Mouse (Mus musculus) megakaryocyte, adult 5-6 weeks (primary cell): ENCODE measurements around the gene Trpm3. TPM values are rescaled to one million over a fixed set of nuclear protein-coding genes. Genes with fewer than 3 reads are reported as not detected.

Source experiments
- ATAC-seq: 2 replicates; pipeline ENCODE4 v1.8.0; 2016; ENCODE audit warnings: mild to moderate bottlenecking, inconsistent platforms; ENCODE audit not compliant: poor library complexity, severe bottlenecking
- total RNA-seq, 2 experiments: library from RNA; stranded (forward) in 1 of 2; stranded (reverse) in 1 of 2; fragments of 153-499, 151-499 nt in 1 of 2; fragments of 221-1000, 200-1000 nt in 1 of 2; gene quantifications; 2 replicates each; pipeline versions ENCODE4 v1.2.3 to v1.2.4; 2015 to 2017

Trpm3 gene
- total RNA-seq, 2 experiments from 2014 or later = 0.04 TPM; not detected in 1

DNA sequence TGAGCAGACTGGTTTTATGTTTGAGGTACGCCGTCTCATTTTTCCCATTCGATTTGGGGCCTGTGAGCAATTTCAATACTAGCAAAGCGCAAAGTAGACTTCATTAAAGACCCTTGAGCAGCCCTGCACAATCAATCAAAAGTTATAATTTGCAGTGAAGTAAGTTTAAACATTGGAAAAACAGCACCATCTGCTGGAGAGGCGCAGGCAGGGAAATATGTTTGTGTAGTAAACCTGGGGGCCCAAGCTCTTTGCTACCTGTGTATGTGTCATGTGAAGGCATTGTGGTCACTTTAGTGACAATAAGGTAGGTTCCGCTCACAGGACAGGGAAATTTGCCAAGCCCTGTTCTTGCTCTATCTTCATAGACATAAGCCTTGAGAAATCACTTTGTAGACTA is 492.5 kb downstream of the Trpm3 start:
- ATAC-seq = no peak

DNA sequence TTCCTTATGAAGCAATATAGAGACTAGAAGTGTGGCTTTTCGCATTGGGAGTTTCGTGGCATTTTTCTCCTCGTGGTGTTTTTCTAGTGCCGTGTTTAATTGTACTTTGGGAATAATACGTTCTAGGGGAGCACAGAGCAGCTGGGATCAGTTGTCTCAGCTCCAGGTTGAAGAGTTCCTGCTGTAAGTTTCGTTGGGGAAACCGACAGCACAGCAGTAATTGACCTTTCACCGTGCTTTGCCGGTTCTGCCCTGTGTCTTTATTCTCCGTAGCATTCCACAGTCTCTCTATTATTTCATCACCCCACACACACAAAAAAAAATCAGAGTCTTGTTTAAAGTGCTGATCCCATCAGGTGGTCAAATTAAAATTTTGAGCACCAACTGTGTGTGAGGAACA is 496.8 kb downstream of the Trpm3 start:
- ATAC-seq = no peak

GRCm38 (mm10) chr19:22637786-22638185 is 498.9 kb downstream of the Trpm3 start:
- no peak for ATAC-seq

DNA sequence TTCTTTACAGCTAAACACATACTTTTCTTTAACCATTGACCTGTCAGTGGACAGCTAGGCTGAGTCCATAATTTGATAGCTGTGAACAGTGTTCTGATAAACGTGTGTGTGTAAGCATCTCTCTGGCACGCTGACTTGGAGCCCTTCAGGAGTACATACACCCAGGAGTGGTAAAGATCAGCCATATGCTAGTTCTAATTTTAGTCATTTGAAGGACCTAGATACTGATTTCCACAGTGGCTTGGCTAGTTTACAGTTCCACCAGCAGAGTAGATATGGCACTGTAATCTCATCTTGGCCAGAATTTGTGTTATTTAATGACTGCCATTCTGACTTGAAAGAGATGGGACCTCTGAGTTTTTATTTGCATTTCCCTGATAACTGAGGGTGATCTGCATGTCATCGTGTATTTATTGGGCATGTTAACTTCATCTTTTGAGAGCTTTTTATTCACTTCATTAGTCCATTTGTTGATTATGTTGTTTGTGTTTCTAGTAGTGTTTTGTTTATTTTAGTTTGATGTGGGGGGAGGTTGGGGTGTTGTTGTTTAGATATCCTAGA is 499.6 kb downstream of the Trpm3 start:
- no peak for ATAC-seq

DNA sequence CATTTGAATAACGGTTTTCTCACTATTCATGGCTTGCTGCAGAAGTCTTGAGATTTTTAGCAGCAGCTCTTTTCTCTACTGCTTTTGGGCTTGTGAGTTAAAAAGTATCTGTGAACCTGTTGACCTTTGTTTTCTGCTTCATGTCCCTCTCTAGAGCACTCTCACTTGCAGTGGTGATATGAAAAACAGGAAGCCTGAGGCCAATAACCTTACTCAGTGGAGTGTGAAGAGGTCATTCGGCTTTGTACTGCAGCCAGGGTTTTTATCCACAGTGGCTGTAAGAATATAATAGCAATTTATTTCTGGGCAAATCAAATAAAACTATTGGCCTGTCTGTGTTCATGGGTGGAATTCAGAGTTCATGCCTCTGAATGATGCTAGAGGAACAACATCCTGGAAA is 503.3 kb downstream of the Trpm3 start:
- ATAC-seq = no peak

DNA sequence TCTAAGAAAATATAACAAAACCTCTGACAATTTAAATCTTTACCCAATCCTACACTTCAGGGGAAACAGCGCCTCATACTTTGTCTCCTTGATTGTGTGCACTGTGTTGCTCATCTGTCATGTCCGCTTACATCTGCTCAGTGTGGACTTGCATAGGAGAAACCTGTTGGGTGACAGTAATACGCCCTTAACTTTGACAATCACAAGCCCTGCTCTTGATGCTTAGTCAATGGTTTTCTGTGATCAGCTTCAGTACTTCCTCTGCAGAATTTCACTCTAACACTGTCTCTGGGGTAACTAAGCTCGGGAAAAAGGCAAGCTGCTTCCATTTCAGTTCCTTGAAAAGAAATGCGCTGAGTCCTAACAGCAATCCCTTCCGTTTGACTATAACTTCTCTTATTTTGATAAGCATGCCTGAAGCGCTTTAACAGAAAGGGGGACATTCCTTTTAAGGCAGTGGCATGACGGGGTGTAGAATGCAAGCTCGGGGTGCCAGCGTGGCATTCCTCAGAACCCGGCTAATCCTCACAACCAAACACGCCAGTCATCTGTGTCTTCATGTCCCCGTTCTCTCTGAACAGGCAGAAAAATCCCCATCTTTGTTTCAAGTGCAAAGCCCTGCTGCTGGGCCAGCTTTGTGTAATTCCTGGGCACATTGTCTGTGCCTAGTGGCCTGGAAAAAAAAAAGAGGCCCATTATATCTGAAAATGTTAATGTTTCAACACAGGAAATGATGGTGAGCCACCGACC is 517.8 kb downstream of the Trpm3 start:
- ATAC-seq = no peak

DNA sequence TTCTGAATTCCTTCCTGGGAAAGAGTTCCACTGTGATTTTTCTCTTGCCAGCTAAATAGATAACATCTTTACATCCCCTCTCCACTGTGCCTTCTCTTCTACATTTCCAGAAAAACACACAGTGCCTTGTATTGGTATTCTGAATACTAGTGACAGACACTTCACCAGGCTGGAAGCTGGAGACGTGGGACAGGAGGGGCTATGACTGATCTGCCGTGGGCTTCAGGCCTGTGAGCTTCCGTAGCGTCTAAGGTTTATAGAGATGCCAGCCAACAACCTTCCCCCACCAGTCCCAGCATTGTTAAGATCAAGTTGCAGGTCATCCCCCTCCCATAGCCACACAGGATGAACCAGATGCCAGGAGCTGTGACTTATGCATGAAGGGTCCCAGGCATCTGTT is 518.4 kb downstream of the Trpm3 start:
- no peak for ATAC-seq

DNA sequence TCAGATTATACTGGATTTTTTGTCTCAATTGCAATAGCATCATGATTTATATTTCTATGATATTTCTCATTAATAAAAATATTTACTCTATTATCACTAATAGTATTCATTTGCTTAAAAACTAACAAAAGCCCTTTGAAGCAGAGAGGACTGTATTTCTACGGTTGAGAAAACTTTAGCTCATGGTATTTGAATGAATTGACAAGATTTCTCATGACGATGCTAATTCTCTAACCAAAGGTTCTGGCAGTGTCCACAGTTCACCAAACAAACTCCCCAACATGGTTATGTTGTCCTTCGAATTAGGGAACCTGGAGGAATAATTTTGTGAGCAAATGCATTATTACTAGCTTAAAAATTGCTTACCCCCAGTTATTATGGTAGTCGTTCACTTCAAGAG is 526.6 kb downstream of the Trpm3 start:
- ATAC-seq = no peak

DNA sequence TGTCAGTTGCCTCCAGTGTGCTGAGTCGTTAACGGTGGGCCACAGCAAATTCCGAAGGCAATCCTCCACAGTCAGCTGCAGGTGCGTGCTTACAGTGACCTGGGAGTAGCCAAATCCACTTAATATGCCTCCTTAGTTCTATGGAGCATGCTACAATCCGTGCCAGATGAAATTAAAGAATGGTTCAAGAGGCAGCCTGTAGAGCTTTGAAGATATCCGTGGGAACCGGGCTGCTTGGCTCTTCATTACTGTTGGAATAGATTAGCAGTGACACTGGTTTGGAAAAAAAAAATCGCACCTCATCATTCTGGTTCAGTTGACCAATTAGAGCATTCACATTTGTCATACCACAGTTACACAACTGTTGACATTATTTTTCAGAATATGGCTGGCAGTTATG is 531.4 kb downstream of the Trpm3 start:
- ATAC-seq = no peak

DNA sequence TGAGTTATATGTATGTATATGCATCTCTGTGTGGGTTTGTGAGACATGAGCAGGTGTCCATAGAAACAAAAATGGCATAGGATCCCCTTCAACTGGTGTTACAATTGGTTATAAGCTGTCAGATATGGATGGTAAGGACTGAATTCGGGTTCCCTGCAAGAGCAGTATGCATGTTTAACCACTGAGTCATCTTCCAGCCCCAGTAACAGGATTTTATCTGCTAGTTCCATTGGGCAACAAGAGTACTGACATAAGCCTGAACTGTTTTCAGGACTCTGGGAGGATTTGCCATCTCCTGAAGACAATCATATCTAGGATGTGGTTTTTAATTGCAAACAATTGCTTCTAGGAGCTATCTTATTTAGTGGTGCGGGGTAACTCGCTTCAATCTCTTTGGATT is 534.0 kb downstream of the Trpm3 start:
- ATAC-seq = no peak

DNA sequence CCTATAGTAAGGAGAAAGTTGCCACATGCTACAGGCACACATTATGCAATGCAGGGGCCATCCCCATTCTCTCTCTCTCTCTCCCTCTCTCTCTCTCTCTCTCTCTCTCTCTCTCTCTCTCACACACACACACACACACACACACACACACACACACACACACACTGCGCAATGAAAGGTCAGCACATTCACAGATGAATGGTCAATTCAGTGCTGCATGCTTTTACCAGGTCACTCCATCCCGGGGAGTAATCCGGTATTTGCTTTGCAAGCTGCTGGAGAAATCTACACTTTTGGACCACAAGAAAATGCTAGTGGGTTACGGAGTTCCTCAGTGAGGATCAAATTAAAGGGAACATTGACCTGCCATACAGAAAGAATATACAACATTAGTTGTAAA is 537.4 kb downstream of the Trpm3 start:
- no peak for ATAC-seq

DNA sequence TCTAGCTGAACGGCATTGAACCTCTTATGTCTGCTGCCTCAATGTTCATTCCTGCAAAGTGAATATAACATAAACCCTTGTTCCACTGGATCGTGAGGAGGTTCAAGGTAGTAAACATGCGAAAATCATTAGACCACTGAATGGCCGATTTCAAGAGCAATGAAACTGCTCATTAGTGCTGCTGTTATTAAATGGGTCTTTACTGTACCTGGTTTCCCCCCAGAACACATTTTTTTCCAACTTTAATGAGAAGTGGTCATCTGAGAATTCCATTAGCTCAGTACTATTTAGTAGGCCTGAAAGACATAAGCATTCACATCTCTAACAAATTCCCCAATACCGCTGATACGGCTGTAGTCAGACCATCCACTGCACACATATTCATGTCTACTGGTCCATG is 543.4 kb downstream of the Trpm3 start:
- no peak for ATAC-seq

DNA sequence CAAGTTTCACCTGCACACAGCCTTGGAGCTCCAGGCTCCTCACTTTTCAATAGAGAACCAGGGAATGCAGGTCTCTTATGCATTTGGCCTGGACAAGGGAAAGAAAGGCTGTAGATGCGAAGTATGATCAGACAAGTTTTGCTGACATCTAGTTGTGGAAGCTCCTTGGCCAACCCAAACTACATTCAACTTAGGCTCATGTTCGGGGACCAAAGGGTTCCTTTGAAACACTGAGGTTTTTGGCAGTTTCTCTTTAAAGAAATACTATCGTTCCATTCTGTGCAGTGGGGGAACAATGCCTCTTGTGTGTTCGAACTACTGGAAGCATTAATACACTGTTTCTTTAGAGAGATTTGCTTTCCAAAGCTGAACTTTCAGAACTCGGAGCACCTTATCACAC is 553.1 kb downstream of the Trpm3 start:
- ATAC-seq = no peak

- no peak for ATAC-seq
These were observed 553.7 kb downstream of the Trpm3 start for GRCm38 (mm10) chr19:22692553-22692952.

- ATAC-seq = no peak
These were observed 554.1 kb downstream of the Trpm3 start for GRCm38 (mm10) chr19:22692956-22693355.

GRCm38 (mm10) chr19:22695423-22695822 is 556.6 kb downstream of the Trpm3 start:
- no peak for ATAC-seq

GRCm38 (mm10) chr19:22698737-22699136 is 559.9 kb downstream of the Trpm3 start:
- no peak for ATAC-seq

DNA sequence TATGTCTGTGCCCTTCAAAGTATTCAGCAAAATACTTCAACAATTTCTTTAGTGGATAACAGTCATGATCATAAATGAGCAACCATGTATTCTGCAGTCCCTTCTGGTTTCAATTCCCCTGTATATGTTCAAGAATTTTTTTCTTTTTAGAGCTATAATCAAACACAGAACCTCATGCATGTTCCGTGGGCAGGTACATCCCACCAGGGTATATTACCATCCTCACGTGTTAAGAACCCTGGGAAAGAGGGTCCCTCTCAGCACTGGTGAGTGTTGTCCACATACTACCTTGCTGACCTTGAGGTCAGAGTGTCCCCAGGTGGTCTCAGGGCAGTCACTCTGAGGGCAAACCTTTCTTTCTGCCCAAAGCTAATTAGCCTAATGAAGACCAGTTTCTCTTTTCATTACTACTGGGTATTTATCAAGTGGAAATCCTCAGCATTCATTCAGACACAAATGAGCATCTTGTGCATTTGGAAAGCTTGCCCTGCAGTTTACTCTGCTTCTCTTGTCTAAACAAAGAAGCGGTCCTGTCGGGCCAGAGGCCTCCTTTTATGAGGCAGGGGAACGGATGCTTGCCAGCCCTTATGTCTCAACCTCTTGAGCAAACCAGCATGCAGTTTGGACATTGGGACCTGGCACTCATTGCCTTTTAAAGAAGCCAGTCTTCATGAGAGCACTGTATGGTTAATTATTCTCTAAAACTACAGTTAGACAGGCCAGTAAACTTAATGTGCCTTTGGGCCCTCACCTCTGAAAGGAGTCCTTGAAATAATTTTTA is 562.2 kb downstream of the Trpm3 start:
- ATAC-seq = no peak

DNA sequence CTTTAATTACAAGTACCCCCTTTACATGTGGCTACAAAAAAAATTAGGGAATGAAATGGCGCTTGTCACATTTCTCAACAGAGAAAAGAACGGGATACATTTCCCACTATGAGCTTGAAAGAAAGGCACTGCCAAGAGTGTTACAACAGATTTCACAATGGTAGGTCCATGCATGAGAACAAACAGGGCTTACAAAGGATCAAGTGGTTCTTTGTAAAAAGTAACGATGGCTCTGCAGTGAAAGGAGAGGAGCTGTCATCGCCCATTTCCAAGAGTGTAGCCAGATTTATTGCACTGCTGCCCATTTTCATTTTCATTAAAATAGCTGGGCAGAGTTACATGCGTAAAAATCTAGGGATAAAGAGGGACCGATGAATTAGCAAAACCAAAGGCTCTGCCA is 565.0 kb downstream of the Trpm3 start:
- no peak for ATAC-seq

DNA sequence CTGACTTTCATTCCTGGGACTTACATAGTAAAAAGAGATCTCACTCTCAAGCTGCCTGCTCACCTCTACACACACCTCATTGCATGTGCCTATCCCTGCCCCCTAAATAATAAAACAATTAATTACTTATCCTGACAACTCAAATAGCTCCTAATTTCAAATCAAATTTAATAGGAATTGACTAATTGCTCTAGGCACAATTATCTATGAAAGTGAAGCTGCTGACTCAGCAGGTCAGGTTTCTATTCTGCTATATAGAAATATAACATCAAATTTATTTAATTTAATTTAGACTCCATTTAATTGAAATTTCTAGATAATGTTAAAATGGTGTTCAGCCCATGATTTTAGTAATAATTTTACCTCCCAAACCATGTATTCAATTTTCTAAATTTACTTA is 566.6 kb downstream of the Trpm3 start:
- no peak for ATAC-seq

DNA sequence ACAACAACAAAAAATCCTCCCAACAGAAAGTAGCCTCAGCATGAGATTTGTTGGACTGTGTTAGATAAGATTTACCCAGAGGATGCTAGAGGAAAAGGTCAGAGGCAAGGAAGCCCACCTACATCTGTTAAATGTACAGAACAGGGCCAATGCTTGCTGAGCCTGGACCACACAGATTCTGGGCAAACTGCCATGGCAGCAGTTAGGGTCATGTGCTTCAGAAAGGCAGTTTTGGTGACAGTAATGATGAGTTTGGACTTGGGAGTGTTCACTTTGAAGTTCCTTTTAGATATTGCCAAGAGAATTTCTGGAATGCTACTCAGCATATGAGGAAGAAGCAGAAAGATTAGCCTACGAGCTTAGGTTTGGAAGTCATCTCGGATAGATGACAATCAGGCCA is 580.2 kb downstream of the Trpm3 start:
- no peak for ATAC-seq

DNA sequence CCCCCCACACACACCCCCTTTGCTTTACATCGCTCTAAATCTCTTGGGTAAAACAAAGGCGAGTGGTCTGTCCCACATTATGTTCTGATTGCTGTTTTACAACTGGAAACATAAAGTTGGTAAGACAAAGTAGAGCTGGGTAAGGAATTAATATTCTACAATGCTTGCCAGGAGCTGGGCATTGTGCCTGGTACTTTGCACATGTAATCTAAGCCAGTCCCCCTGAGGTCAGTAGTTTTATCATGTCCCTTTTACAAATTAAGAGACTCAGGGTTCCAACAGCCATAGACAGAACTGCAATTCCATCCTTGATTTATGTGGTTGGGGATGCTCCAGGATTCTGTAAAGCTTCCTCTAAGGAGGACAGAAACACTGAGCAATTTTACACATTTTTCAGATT is 591.0 kb downstream of the Trpm3 start:
- ATAC-seq = no peak
